Comparison of ENCODE assay signal across 8 mouse cellular contexts in the genomic region with DNA sequence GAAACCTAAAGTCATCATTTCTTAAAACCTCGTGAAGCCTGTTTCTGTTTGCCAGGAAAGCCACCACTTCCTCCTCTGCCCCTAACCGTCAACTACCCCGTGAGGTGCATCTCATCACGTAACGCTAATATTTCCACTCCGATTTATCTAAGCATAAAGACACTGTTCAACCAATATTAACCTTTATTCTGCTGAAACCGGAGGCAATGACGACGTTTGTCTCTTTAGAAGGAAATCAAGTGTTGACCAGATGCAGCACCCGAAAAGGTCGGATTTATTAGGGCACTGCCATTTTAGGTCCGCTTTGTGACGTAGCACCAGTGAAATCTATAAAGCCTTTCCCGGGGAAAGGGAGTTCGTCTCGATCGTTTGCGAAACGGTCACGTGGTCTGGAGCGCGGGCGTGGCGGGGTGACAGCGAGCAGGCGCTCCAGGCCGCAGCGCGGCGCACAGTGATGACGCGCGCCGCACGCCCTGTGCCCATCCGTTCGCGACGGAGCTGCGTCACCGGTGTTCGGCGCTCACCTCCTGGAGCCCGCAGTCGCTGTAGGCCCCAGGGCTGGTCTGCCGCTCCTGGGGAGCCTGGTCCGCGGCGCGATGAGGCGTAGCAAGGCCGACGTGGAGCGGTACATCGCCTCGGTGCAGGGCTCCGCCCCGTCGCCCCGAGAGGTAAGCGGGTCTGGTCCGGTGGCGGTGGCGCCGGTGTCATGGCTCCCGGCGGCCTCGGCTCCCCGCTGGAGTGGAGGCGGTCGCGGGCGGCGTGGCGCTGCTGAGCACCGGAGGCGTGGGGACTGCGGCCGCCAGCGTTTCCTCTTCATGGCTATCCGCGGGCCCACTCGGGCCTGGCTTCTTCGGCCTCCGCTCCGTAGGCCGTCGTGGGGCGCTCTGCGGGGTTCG. TPM values are rescaled to one million over a fixed set of nuclear protein-coding genes. Genes with fewer than 3 reads are reported as not detected.
DNase-seq lines count a peak whose midpoint lies in the region; ATAC-seq lines count a peak whose summit lies in the region.

A gene (plus strand): TSS at position 537 of the 896 bp plus-strand sequence.

- no peaks in the 10 kb centered on the region for H3K36me3 ChIP-seq in hindbrain, embryonic 11.5 days (ENCODE audit: control insufficient read depth, insufficient read depth, low read length)

- DNase-seq in Muller cell, postnatal 12 days (ENCODE audit: inconsistent ontology term) = peak; percentile 98
- peak; percentile 99 for DNase-seq in cerebellum, adult 9-11 months
- peak; percentile 95 to 99 for DNase-seq in frontal cortex, adult 2 months (ENCODE audit: extremely low spot score in 1 of 2, low spot score in 1 of 2)
- peak; percentile 99 for DNase-seq in hindbrain, embryonic 11.5 days (ENCODE audit: low spot score)
- DNase-seq in layer of hippocampus, postnatal 10 days (ENCODE audit: low spot score in 2 of 2) = peak; percentile 95 to 98
- peak; percentile 99 for DNase-seq in lung, postnatal 10 days
- peak; percentile 97 for DNase-seq in ovary, postnatal 36 days (ENCODE audit: low spot score)
- peak; percentile 96 for DNase-seq in thymus, postnatal 25 days

- H3K4me2 ChIP-seq in hindbrain, embryonic 11.5 days (replicated peaks; ENCODE audit: low read depth, low read length) = peak within 1 kb of the TSS; percentile 61

- H3K27me3 ChIP-seq in hindbrain, embryonic 11.5 days (ENCODE audit: control insufficient read depth, insufficient read depth, low read length) = no peaks in the 10 kb centered on the region

- peak within 1 kb of the TSS; percentile 99 for H3K4me3 ChIP-seq in hindbrain, embryonic 11.5 days (ENCODE audit: low read depth, low read length)

- H3K9ac ChIP-seq in hindbrain, embryonic 11.5 days (ENCODE audit: low read depth, low read length) = peak within 1 kb of the TSS; percentile 85

- WGBS in hindbrain, embryonic 11.5 days = under 1% methylated on average over 77 of the region's 91 CpGs

- peak within 1 kb of the TSS; percentile 86 for H3K27ac ChIP-seq in hindbrain, embryonic 11.5 days (ENCODE audit: low read depth, low read length)

- ATAC-seq in hindbrain, embryonic 11.5 days (ENCODE audit: low FRiP score) = peak; percentile 98

- H3K9me3 ChIP-seq in hindbrain, embryonic 11.5 days (ENCODE audit: control insufficient read depth, low read length) = no peaks in the 10 kb centered on the region

- no peaks in the 10 kb centered on the region for H3K4me1 ChIP-seq in hindbrain, embryonic 11.5 days (replicated peaks; ENCODE audit: control insufficient read depth, insufficient read depth, low read length)

RNA-seq across cellular contexts. Expression of the gene that starts here (rescaled TPM):
- 17.5 and 18.7 TPM in 2 replicates for polyA plus RNA-seq in frontal cortex, adult 2 months (2012; rRNA removed)
- 33.6 and 48.2 TPM in 2 replicates for polyA plus RNA-seq in hindbrain, embryonic 11.5 days (2014; fragmentation: Nextera tagmentation; extraction: Ambion mirVana)
- 10 to 100 TPM; 63.9 to 65.9 TPM for total RNA-seq in layer of hippocampus, postnatal 10 days (2021)

Comparison
In these comparisons a context has a peak if more than half of its experiments do, and no peak if none do; other contexts are left out.
1. Peak in every context shown above with its lines: DNase-seq, ATAC-seq, H3K4me3 ChIP-seq and H3K27ac ChIP-seq.